Mouse (Mus musculus): ENCODE measurements around the gene Lipc.

Gene Lipc

DNA sequence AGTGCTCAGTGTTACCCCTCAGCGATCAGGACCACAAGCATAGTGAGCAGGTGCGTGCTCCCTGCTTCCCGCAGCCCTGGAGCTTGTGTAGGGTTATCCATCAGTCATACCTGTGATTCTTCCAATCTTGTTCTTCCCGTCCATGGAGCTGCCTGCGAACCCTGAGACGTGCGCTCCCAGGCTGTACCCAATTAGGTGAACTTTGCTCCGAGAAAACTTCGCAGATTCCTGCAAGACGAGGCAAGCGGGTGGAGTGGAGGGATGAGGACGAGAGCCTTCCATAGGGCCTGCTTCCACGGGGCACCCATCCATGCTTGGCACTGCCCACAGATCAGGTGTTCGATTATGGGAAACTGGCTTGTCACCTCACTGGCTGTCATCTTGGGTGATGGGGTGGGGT lies 133.3 kb downstream of the Lipc start:
- no peak for DNase-seq (ENCODE audit: low spot score in 2 of 2)

DNA sequence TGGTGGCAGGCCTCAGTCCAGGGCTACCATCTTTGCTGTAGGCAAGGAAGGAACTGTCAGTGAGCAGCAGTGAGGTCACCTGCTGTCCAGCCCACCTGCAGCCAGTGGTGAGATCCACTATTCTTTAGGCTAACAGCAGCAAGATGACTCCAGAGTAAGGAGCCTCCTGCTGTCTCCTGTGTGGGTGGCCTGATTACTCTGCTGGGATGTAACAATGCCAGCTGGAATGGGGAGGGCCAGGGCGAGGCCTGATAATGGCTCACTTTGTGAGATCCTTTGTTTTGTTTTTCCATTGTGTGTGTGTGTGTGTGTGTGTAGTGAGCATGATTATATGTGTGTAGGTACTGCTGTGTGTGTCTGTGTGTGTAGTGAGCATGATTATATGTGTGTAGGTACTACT lies 134.6 kb downstream of the Lipc start:
- DNase-seq (ENCODE audit: low spot score in 2 of 2), result no peak

DNA sequence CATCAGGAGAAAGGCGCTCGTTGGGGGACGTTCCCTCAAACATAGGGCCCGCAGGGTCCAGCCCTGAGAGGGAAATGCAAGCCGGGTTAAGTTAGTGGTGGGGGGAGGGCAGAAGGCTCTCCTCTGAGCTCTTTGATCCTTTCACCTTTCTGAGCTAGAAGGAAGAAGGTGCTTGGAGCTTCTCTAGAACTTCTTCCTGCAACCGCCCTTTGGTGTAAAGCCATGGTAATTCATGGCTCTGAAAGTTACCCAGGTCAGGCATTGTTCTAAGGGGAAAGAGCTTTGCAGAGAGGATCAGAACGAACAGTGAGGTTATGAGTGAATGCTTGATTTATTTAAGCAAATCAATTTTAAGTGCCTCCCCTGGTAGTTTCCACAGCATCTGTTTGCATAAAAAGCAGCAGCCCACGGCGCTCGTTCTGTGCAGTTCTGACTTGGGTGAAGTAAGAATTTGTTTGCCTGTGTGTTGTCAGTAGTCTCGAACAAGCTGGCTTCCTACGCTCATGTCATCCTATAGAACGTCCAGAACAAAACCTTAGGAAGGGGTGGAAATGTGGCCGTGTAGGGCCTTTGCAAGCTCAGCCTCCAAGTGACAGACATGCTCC lies 135.2 kb downstream of the Lipc start:
- no peak for DNase-seq (ENCODE audit: low spot score in 2 of 2)

DNA sequence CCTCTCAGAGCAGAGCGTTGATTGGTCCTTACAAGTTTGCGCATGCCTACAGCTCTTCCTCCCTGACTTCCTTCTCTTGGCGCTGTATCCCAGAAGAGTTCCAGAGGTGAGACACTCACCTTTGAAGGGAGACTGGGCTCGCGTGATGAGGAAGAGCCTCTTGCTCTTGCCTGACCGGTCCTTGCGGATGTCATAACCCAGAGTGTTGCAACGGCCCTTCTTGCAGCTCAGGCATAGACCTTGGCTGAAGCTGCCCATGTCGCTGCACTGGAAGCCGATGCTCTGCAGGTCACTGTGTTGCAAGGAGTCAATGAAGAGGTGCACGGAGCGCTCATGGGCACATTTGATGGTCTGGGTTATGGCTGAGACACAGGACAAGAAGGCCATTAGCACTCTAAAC lies 139.5 kb downstream of the Lipc start:
- no peak for DNase-seq (ENCODE audit: low spot score in 2 of 2)

DNA sequence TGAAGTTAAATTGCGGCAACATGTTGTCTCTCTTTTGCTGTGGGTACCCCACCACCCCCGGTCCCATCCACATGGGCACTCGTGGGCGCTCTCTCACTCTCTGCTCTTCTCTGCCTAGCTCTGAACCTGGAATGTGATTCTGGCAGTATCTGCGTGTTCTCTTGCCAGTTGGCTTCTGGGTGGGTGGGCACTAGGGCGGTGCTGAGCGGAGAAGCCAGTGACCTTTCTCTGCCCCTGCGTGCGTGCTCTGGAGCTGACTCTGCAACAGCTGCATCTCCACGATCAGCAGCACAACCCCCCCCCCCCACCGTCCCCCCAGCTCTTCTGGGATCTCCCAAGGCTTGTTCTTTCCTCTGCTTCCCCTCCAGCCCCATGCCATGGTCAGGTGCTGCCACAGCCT lies 144.3 kb downstream of the Lipc start:
- no peak for DNase-seq (ENCODE audit: low spot score in 2 of 2)

DNA sequence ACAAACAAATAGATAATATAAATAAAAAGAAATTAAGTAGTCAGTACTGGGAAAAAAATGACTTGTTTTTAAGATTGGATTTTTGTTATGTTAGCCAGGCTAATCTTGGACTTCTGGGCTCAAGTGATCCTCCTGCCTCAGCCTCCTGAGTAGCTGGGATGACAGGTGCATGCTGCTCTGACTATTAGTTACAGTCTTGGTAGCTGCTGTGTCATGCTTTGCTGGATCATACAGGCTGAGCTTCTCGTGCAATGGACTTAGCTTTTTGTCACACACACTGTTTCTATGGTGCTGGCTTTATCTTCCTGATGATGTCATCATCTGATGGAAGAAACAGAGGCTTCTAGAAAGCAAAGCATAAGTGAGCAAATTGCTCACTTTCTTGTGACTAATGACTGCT lies 146.0 kb downstream of the Lipc start:
- no peak for DNase-seq (ENCODE audit: low spot score in 2 of 2)

DNA sequence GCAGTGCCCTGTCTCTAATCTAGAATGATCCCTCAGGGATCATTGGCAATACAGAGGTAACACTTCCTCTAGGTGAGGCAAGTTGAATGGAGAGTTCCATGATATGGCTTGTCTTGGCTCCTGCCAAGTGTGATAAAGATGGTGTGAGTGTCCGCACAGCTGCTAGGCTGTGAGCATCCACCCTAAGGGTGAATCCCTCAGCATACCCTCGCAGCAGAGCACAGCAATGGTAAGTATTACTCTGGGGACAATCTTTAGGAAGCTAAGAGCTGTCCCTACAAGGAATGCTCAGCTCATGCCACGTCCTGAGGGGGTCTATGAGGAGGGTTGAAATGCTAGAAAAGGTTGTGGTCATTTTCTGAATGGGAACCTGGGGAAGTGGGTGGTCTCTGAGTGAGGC lies 149.2 kb downstream of the Lipc start:
- DNase-seq (ENCODE audit: low spot score in 2 of 2), result no peak

DNA sequence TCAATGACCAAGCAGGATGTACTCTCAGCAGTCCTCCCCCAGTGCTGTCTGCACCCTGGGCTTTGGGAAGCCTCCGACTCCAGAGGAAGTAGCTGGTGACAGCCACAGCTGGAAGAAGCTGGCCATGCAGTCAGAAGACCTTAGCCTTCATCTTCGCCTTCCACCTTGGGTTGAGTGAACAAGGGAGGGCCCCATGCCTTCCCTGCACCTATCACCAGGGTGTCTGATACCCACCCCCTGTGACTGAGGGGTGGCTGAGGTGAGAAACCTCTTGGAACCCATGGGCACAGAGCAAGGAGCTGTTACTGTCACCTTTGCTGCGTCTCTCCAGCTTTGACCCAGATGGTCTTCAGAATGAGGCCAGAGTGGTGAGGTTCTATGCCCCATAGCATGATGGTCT lies 150.3 kb downstream of the Lipc start:
- no peak for DNase-seq (ENCODE audit: low spot score in 2 of 2)

DNA sequence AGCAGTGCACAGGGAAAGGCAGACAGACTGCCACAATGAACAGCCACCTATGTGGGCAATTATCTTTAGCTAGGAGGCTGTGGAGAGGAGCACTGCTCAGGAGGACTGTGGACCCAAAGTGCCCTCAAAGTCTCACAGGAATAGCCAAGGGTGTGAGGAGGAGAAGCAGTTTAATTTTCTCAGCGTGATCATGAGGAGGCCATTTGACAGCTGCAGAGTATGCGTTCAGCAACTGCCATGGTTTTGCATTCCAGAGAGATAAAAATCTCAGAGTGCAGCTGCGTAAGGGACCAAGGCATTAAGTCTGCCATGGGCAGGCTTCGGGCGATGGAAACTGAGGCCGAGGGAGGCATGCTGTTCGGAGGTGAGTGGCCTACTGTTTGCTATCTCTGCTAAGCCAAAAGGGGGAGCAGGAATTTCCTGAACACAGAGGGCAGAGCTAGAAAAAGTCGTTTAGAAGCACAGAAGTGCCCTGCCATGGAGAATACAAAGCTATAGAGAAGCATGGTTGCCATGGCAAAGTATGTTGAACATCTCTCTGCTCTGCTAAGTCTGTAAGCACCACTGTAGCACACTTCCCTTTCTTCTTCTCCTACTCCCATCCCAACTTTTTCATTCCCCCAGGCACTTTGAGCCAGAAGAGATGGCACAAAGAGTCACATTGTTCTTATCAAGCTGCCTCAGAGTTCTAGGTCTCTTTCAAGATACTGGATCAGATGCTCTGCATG lies 151.3 kb downstream of the Lipc start:
- DNase-seq (ENCODE audit: low spot score in 2 of 2), result no peak

DNA sequence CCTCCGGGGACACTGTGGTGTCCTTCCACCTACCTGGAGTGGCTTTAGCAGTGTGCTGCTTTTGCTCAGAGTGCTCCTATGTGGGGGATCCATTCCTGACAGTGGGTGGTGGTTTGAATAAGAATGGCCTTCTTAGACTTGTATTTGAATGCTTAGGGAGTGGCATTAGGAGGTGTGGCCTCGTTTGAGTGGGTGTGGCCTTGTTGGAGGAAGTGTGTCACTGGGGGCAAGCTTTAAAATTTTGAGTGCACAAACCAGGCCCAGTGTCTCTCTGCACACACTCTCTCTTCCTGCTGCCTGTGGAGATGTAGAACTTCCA lies 156.6 kb downstream of the Lipc start:
- no peak for DNase-seq (ENCODE audit: low spot score in 2 of 2)

DNA sequence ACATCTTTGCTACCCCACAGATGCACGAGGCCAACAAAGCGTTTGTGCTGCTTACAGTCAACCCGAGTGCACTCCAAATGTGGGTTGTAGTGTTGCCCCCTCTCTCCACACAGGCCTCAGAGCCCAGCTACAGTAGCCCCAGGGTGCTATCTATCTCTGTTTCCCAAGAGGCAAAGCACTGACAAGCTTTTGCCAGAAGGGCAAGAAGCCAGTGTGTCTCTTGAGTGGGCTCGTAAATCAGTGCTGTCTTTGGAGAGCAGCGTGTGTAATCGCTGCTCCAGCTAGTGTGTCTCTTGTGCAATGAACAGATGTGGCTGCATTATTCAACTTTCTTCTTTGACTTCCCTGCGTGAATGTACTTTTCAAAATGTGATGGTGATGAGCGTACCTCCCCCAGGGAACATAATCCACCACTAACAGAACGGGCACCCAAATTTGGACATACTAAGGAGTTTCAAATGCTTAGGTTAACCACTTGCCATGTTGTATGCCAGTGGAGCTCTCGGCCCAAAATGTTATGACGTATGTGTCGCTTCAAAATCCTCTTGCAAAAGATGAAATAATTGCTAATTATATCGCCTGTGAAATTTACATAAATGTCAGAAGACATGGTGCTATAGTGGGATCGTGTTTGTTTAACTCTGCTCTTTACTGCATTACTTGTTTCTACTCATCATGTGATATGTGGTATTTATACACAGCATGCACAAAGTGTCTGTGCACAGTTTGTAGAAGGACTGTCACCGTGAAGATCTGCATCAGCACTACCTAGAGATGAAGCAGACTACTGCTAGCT lies 157.2 kb downstream of the Lipc start:
- DNase-seq (ENCODE audit: low spot score in 2 of 2), result no peak

DNA sequence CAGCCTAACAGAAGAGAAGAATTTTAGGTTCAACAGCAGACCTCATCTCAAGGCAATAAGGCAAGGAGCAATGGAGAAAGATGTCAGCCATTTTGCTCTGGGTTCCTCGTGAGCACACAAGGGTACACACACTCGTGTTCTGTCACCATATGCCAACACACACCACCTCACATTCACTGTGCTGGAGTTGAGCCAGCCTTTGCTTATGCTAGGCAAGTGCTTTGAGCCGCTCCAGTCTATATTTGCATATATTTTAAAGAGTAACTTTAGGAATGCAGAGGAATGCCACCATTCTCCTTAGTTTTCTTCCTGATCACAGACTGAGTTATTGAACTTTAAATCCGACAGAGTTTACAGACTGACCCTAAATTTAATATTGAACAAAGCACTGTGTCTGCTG lies 161.4 kb downstream of the Lipc start:
- no peak for DNase-seq (ENCODE audit: low spot score in 2 of 2)

DNA sequence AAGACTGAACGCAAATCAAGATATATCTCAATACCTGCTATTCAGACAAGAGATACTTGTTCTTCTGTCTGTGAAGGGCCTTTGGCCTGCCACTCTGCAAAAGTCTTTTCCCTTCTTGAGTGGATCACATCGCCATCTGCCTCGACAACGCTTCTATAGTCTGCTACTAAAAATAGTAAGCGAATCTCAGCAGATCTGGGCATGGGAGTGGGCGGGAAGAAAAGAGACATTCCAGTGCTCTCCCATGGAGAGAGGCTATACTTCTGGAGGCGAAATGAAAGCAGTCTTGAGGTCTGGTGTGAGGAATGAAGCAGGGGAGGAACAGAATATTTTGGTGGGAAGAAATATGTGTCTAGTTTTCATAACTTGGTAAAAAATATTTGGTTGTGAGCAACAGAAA lies 163.3 kb downstream of the Lipc start:
- peak in 1 of 2 experiments; percentile 33 for DNase-seq (ENCODE audit: low spot score in 2 of 2)

DNA sequence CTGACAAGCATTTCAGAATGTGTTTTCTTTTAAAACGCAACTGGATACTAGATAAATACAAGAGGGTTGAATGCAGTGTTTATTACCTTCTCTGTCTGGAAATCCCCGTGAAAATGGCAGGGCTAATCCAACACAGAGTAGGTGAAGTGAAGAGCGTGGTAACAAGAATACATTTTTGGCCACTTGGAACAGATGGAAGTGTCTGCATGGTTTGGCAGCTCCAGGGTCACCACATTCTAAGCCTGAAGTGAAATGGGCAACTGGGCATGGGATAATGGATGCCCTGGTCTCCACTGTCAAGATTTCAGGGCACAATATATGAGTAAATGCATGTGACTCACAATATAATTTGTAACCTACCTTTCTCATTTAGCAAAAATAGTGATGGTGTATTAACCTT lies 169.8 kb downstream of the Lipc start:
- DNase-seq (ENCODE audit: low spot score in 2 of 2), result no peak

DNA sequence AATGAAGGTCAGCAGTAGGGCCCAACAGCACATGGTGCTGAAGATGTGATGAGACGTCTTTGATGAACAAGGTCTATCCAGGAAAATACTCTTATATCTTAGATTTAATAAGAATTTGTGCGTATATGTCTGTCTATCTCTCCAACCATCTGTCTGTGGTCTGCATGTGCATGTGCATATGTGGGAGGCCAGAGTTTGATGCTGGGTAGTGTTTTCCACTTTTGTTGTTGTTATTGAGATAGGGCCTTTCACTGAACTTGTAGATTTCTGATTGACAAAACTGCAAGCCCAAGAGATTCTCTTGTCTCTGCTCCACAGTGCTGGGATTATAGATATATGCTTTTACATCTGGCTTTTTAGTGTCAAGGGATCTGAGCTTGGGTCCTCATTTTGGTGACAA lies 176.5 kb downstream of the Lipc start:
- no peak for DNase-seq (ENCODE audit: low spot score in 2 of 2)

DNA sequence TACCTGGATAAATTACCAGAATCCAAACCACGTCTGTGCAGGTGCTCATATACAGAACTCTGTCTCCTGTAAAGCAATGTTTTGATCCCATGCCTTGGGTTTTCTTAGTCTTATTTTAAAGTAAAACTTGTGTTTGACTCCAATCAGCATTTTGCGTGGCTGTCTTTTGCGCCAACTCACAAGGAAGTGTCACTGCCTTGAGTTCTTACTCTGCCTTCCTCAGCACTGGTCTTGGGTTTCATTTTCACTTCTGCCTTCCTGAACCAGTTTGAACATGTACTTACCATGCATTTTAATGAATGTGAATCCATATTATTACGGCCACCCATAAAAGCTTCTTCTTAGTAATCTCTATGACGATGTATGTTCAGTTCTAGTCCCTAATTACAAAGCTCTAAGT lies 191.1 kb downstream of the Lipc start:
- no peak for DNase-seq (ENCODE audit: low spot score in 2 of 2)

DNA sequence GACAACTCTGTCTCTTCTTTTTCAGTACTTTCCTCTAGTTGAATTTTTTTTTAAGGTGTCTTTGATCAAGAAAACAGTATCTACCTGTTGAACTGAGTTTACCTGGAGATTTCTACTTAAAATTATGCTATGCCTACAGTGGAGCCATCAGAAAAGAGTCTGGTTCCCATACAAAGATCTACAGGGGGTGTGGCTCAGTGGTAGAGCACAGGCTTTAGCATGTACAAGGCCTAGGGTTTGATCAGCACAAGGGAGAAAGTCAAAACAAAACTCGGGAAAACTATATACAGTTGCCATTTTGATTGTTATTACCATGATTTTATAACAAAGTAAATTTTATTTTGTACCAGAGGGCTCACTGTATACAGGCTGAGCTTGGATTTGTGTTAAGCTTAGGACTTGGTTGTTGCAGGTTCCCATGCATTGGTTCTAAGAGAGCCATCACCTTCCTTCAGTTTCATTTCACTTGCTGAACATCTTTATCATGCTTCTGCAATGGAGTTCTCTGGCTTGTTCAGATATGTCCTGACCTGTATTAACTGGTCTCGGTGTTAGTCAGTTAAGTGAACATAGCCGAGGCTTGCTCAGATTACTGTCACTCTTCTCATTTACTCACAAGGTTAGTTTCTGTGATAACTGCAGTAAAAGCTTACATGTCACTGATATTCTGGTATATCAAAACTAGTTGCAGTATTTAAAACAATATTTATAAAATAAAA lies 200.4 kb downstream of the Lipc start:
- DNase-seq (ENCODE audit: low spot score in 2 of 2), result no peak

All from frontal cortex, postnatal 10 days (tissue).